Mouse (Mus musculus) lung, adult 2 months (tissue): Measurements from ENCODE around the gene Pick1. TPM values are rescaled to one million over a fixed set of nuclear protein-coding genes. Genes with fewer than 3 reads are reported as not detected.
A peak's percentile ranks its signal among the peaks of the same experiment; 100 is the strongest.

Experiments used
- DNase-seq: peaks from one replicate; pipeline ENCODE4 v3.0.0; 2022
- H3K4me1 ChIP-seq: fragments of 200-500 bp; 2 replicates; pipeline ENCODE4 v1.6.1; 2011; ENCODE audit warnings: low read length; ENCODE audit not compliant: control insufficient read depth, insufficient read depth
- H3K4me3 ChIP-seq: fragments of 200-500 bp; replicated peaks from 2 replicates; pipeline ENCODE3; 2011; ENCODE audit warnings: low read depth, mild to moderate bottlenecking, control low read depth, low read length; ENCODE audit errors: extremely low read depth
- CTCF ChIP-seq: fragments of 200-500 bp; IDR thresholded peaks from 2 replicates; pipeline ENCODE4 v1.5.1; 2011; ENCODE audit warnings: mild to moderate bottlenecking, low read length, control low read depth; ENCODE audit not compliant: insufficient read depth
- POLR2A ChIP-seq: fragments of 200-500 bp; IDR thresholded peaks from 2 replicates; pipeline ENCODE4 v1.6.1; 2011; ENCODE audit warnings: low read depth, mild to moderate bottlenecking, control low read depth, low read length, borderline replicate concordance; ENCODE audit errors: extremely low read depth
- WGBS: fragments of 180-500 bp; shearing (Covaris S2); methylation state at CpG from one replicate; pipeline ENCODE4 v1.1.7; 2018; 5-methylcytosine and 5-hydroxymethylcytosine counted together
- polyA plus RNA-seq: library from polyadenylated mRNA; depleted of rRNA; stranded (reverse); fragments of >200 nt; gene quantifications from 2 replicates; pipeline ENCODE4 v1.2.3, GENCODE M21; 2012; rRNA removed

Pick1 gene
- polyA plus RNA-seq, 1 experiment: 25.9 TPM

GRCm38 (mm10) chr15:79282434-79282833, 53.5 kb downstream of the Pick1 start:
- TF ChIP-seq POLR2A (no peak), CTCF (no peak)
- Histone ChIP-seq H3K4me1 (no peaks in the 10 kb centered on the region), H3K4me3 (no peak overlapping the region)
- 66% methylated on average over 5 of the region's 5 CpGs for WGBS
- no peak for DNase-seq

GRCm38 (mm10) chr15:79283371-79283770, 54.4 kb downstream of the Pick1 start:
- DNase-seq: no peak
- Histone ChIP-seq H3K4me1 (no peaks in the 10 kb centered on the region), H3K4me3 (no peak overlapping the region)
- no peak for TF ChIP-seq POLR2A
- no peak for TF ChIP-seq CTCF
- 84% methylated on average over 4 of the region's 4 CpGs for WGBS

- 79% methylated on average over 10 of the region's 10 CpGs for WGBS
- H3K4me3 ChIP-seq: no peak within 1 kb of the TSS
- no peaks in the 10 kb centered on the region for H3K4me1 ChIP-seq
- no peak for DNase-seq
- TF ChIP-seq POLR2A (no peak), CTCF (no peak)
These were observed 56.4 kb downstream of the Pick1 start, which contains the start of gene Baiap2l2 for GRCm38 (mm10) chr15:79285399-79285798. Gene Baiap2l2, minus strand, starts transcription at chr15:79285537.

GRCm38 (mm10) chr15:79286141-79286540, 57.2 kb downstream of the Pick1 start:
- H3K4me3 ChIP-seq: no peak overlapping the region
- 86% methylated on average over 7 of the region's 7 CpGs for WGBS
- TF ChIP-seq CTCF: no peak
- no peak for TF ChIP-seq POLR2A

GRCm38 (mm10) chr15:79287091-79287490, 58.1 kb downstream of the Pick1 start:
- no peak for DNase-seq
- Histone ChIP-seq H3K4me1 (no peaks in the 10 kb centered on the region), H3K4me3 (no peak overlapping the region)
- 94% methylated on average over 7 of the region's 7 CpGs for WGBS
- TF ChIP-seq CTCF (no peak), POLR2A (no peak)

More at GRCm38 (mm10) chr15:79286141-79286540, 57.2 kb downstream of the Pick1 start:
- H3K4me1 ChIP-seq: no peaks in the 10 kb centered on the region
- no peak for DNase-seq

- no peak overlapping the region for H3K4me3 ChIP-seq
- H3K4me1 ChIP-seq: no peaks in the 10 kb centered on the region
- no peak for DNase-seq
- WGBS: 78% methylated on average over 3 of the region's 3 CpGs
- TF ChIP-seq CTCF (no peak), POLR2A (no peak)
These were observed 59.4 kb downstream of the Pick1 start for GRCm38 (mm10) chr15:79288387-79288786.

- no peak for DNase-seq
- Histone ChIP-seq H3K4me1 (no peaks in the 10 kb centered on the region), H3K4me3 (no peak overlapping the region)
- TF ChIP-seq POLR2A (no peak), CTCF (no peak)
- WGBS: 88% methylated on average over 12 of the region's 12 CpGs
These were observed 60.5 kb downstream of the Pick1 start for GRCm38 (mm10) chr15:79289441-79289840.

- WGBS: 90% methylated on average over 3 of the region's 3 CpGs
- no peak for TF ChIP-seq CTCF
- TF ChIP-seq POLR2A: no peak
These were observed 61.4 kb downstream of the Pick1 start for GRCm38 (mm10) chr15:79290340-79290739.

GRCm38 (mm10) chr15:79292779-79293178, 63.8 kb downstream of the Pick1 start:
- H3K4me1 ChIP-seq: no peaks in the 10 kb centered on the region
- 89% methylated on average over 9 of the region's 9 CpGs for WGBS
- no peak overlapping the region for H3K4me3 ChIP-seq
- TF ChIP-seq CTCF: no peak
- TF ChIP-seq POLR2A: no peak
- no peak for DNase-seq

More at GRCm38 (mm10) chr15:79290340-79290739, 61.4 kb downstream of the Pick1 start:
- H3K4me1 ChIP-seq: no peaks in the 10 kb centered on the region
- no peak for DNase-seq
- H3K4me3 ChIP-seq: no peak overlapping the region

- TF ChIP-seq CTCF: no peak
- no peak for TF ChIP-seq POLR2A
- WGBS: 67% methylated on average over 6 of the region's 6 CpGs
- Histone ChIP-seq H3K4me1 (0 out of 2 replicates have a peak, but pooled peaks cover 2% of the 10 kb centered on the region), H3K4me3 (no peak overlapping the region)
- DNase-seq: peak; percentile 20
These were observed 69.6 kb downstream of the Pick1 start for GRCm38 (mm10) chr15:79298553-79298952.

Other genes starting within 250 kb of the Pick1 start
- gene H1f0, start 200.7 kb upstream of the Pick1 start, polyA plus RNA-seq: 92.0 and 112 TPM in 2 replicates
- 1.3 and 1.8 TPM in 2 replicates for gene Galr3, start 187.3 kb upstream of the Pick1 start, polyA plus RNA-seq
- 60.7 and 67.3 TPM in 2 replicates for gene Ankrd54, start 166.3 kb upstream of the Pick1 start, polyA plus RNA-seq
- gene Eif3l, start 154.0 kb upstream of the Pick1 start, polyA plus RNA-seq: 81.2 and 105 TPM in 2 replicates
- 31.9 and 36.1 TPM in 2 replicates for gene Micall1, start 120.3 kb upstream of the Pick1 start, polyA plus RNA-seq
- 35.2 and 38.9 TPM in 2 replicates for gene Polr2f, start 88.2 kb upstream of the Pick1 start, polyA plus RNA-seq
- 20.1 and 20.8 TPM in 2 replicates for gene 1700088E04Rik, start 87.9 kb upstream of the Pick1 start, polyA plus RNA-seq
- gene Sox10, start 63.9 kb upstream of the Pick1 start, polyA plus RNA-seq: 1.4 and 3.6 TPM in 2 replicates
- 0.11 and 0.22 TPM in 2 replicates for gene Gm49486, start 218 bp downstream of the Pick1 start, polyA plus RNA-seq
- gene Slc16a8, start 25.6 kb downstream of the Pick1 start, polyA plus RNA-seq: 0.37 and 0.52 TPM in 2 replicates
- 2.1 and 2.6 TPM in 2 replicates for gene Baiap2l2, start 56.4 kb downstream of the Pick1 start, polyA plus RNA-seq
- 25.9 and 26.1 TPM in 2 replicates for gene Pla2g6, start 99.2 kb downstream of the Pick1 start, polyA plus RNA-seq
- gene Maff, start 117.4 kb downstream of the Pick1 start, polyA plus RNA-seq: 12.1 and 21.0 TPM in 2 replicates
- gene Tmem184b, start 174.4 kb downstream of the Pick1 start, polyA plus RNA-seq: 269 and 331 TPM in 2 replicates
- 90.8 and 109 TPM in 2 replicates for gene Csnk1e, start 226.4 kb downstream of the Pick1 start, polyA plus RNA-seq